ENCODE assay signal across 8 mouse cellular contexts in the genomic region with DNA sequence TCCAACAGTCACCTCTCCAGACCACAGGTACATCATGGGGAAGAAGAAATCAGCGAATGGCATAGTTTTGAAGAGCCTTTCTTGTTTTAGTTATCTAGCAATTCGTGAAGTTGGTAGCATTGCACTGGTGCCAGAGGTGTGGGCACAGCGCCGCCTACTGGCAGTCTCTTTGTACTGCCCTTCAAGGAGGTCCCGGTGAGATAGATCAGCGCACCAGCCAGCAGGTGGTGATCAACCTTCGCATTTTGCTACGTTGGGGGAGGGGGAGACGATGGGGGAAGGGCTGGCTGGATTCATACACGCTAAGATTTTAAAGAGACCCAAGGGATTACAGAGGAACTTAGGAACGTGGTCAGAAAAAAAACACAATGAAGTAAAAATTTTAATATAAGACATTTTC.
DNase-seq lines count a peak whose midpoint lies in the region; ATAC-seq and TF ChIP-seq lines count a peak whose summit lies in the region.

No protein-coding gene starts in this region.

- H3K27ac ChIP-seq in forebrain, postnatal 0 days (ENCODE audit: low read depth, low read length) = no peak overlapping the region
- no peak overlapping the region for H3K27ac ChIP-seq in layer of hippocampus, adult 2 months
- no peak overlapping the region for H3K27ac ChIP-seq in lung, embryonic 16.5 days (ENCODE audit: low read length)

- H3K9me3 ChIP-seq in G1E (replicated peaks) = peaks cover 6% of the 10 kb centered on the region; the same call in 1 of the 2 replicates
- H3K9me3 ChIP-seq in forebrain, postnatal 0 days (ENCODE audit: low read length) = no peaks in the 10 kb centered on the region
- no peaks in the 10 kb centered on the region for H3K9me3 ChIP-seq in lung, embryonic 16.5 days (ENCODE audit: control insufficient read depth, low read length)

- ATAC-seq in G1E (ENCODE audit: extremely low read depth, insufficient number of reproducible peaks, low FRiP score, poor library complexity, severe bottlenecking) = peak; percentile 49; the same call in 1 of the 2 replicates
- peak; percentile 95 for ATAC-seq in forebrain, postnatal 0 days
- peak; percentile 93 to 96 for ATAC-seq in hematopoietic stem cell, adult 5-6 weeks (replicated peaks in 1 of 2; ENCODE audit: insufficient read depth in 1 of 2, low FRiP score in 2 of 2, low TSS enrichment in 1 of 2, low read depth in 1 of 2, poor library complexity in 2 of 2, severe bottlenecking in 2 of 2)
- ATAC-seq in lung, embryonic 16.5 days (ENCODE audit: low read depth) = peak; percentile 78

- peak overlapping the region; percentile 19; the same call in 1 of the 2 replicates for H3K4me2 ChIP-seq in forebrain, postnatal 0 days (ENCODE audit: low read depth)
- H3K4me2 ChIP-seq in lung, embryonic 16.5 days (ENCODE audit: low read depth, low read length) = no peak overlapping the region

- no peak overlapping the region for H3K4me3 ChIP-seq in G1E (ENCODE audit: low read depth, low read length)
- H3K4me3 ChIP-seq in forebrain, postnatal 0 days (ENCODE audit: low read depth, low read length) = no peak overlapping the region
- no peak overlapping the region for H3K4me3 ChIP-seq in layer of hippocampus, adult 2 months
- no peak overlapping the region for H3K4me3 ChIP-seq in lung, embryonic 16.5 days (ENCODE audit: low read length)

- H3K27me3 ChIP-seq in G1E (ENCODE audit: insufficient read depth, low read length) = no peaks in the 10 kb centered on the region
- no peaks in the 10 kb centered on the region for H3K27me3 ChIP-seq in forebrain, postnatal 0 days (ENCODE audit: insufficient read depth, low read length)
- no peaks in the 10 kb centered on the region for H3K27me3 ChIP-seq in lung, embryonic 16.5 days (ENCODE audit: control insufficient read depth, insufficient read depth, low read depth, low read length)

- peak; percentile 40 for DNase-seq in G1E (ENCODE audit: low spot score)
- DNase-seq in cerebellum, adult 11-12 months = peak; percentile 62
- DNase-seq in forebrain, postnatal 0 days = peak; percentile 93
- peak; percentile 81 to 89 for DNase-seq in layer of hippocampus, adult 2 months (ENCODE audit: low spot score in 2 of 2)
- peak; percentile 71 for DNase-seq in ovary, postnatal 14 days (ENCODE audit: low spot score)
- DNase-seq in thymus, postnatal 14 days = peak; percentile 82

- TF ChIP-seq CTCF in G1E (IDR thresholded peaks at IDR 0.05; ENCODE audit: low read depth, low read length) = peak; percentile 92
- peak; percentile 99 for TF ChIP-seq CTCF in forebrain, postnatal 0 days (IDR thresholded peaks at IDR 0.05; ENCODE audit: low read depth)
- TF ChIP-seq CTCF in layer of hippocampus, adult 2 months (conservative IDR thresholded peaks at IDR 0.05) = peak; percentile 95

- H3K4me1 ChIP-seq in G1E (ENCODE audit: insufficient read depth, low read depth, low read length) = no peaks in the 10 kb centered on the region
- H3K4me1 ChIP-seq in forebrain, postnatal 0 days (ENCODE audit: insufficient read depth) = no peaks in the 10 kb centered on the region
- no peaks in the 10 kb centered on the region for H3K4me1 ChIP-seq in lung, embryonic 16.5 days (replicated peaks; ENCODE audit: control insufficient read depth, insufficient read depth, low read length)

- no peaks in the 10 kb centered on the region for H3K36me3 ChIP-seq in G1E (replicated peaks)
- H3K36me3 ChIP-seq in forebrain, postnatal 0 days (ENCODE audit: insufficient read depth) = no peaks in the 10 kb centered on the region
- no peaks in the 10 kb centered on the region for H3K36me3 ChIP-seq in lung, embryonic 16.5 days (ENCODE audit: control insufficient read depth, insufficient read depth, low read length)

- WGBS in forebrain, postnatal 0 days = 2% methylated on average over 11 of the region's 11 CpGs
- 3% methylated on average over 11 of the region's 11 CpGs for WGBS in lung, embryonic 16.5 days

- H3K9ac ChIP-seq in forebrain, postnatal 0 days = no peak overlapping the region
- H3K9ac ChIP-seq in lung, embryonic 16.5 days (ENCODE audit: low read length) = no peak overlapping the region

Comparison
In these comparisons a context has a peak if more than half of its experiments do, and no peak if none do; other contexts are left out.
1. DNase-seq: peak in every context shown above with its lines; median percentile 93 in forebrain, postnatal 0 days; 85 in layer of hippocampus, adult 2 months; 82 in thymus, postnatal 14 days; 71 in ovary, postnatal 14 days; 62 in cerebellum, adult 11-12 months; 40 in G1E.